Mouse (Mus musculus) induced T-regulatory cell, adult 2 months (primary cell): ENCODE results near the gene Tmem39a.

ENCODE experiments used
- DNase-seq: peaks from one replicate; pipeline ENCODE4 v3.0.0-alpha.2; 2012; ENCODE audit warnings: low read depth

Tmem39a gene

GRCm38 (mm10) chr16:38591506-38591905, 33.0 kb downstream of the Tmem39a start:
- no peak for DNase-seq

GRCm38 (mm10) chr16:38592026-38592678, 33.7 kb downstream of the Tmem39a start:
- no peak for DNase-seq

- DNase-seq: no peak
Observed at GRCm38 (mm10) chr16:38592946-38593345, 34.4 kb downstream of the Tmem39a start.

GRCm38 (mm10) chr16:38594435-38594834, 35.9 kb downstream of the Tmem39a start:
- no peak for DNase-seq

GRCm38 (mm10) chr16:38596099-38596498, 37.6 kb downstream of the Tmem39a start:
- no peak for DNase-seq

GRCm38 (mm10) chr16:38596651-38597050, 38.2 kb downstream of the Tmem39a start:
- no peak for DNase-seq

GRCm38 (mm10) chr16:38598986-38599680, 40.6 kb downstream of the Tmem39a start:
- no peak for DNase-seq

GRCm38 (mm10) chr16:38602989-38603804, 44.7 kb downstream of the Tmem39a start:
- DNase-seq: no peak

- DNase-seq: no peak
Observed at GRCm38 (mm10) chr16:38606509-38606908, 48.0 kb downstream of the Tmem39a start.

- no peak for DNase-seq
Observed at GRCm38 (mm10) chr16:38608687-38609086, 50.2 kb downstream of the Tmem39a start.

GRCm38 (mm10) chr16:38609092-38609491, 50.6 kb downstream of the Tmem39a start:
- no peak for DNase-seq

GRCm38 (mm10) chr16:38612646-38613045, 54.1 kb downstream of the Tmem39a start:
- DNase-seq: no peak

- no peak for DNase-seq
Observed at GRCm38 (mm10) chr16:38613646-38614045, 55.1 kb downstream of the Tmem39a start.

- no peak for DNase-seq
Observed at GRCm38 (mm10) chr16:38617977-38618376, 59.5 kb downstream of the Tmem39a start.

GRCm38 (mm10) chr16:38619054-38619453, 60.6 kb downstream of the Tmem39a start:
- DNase-seq: peak; percentile 88

- DNase-seq: no peak
Observed at GRCm38 (mm10) chr16:38620696-38621450, 62.4 kb downstream of the Tmem39a start.

- DNase-seq: peak; percentile 76
Observed at GRCm38 (mm10) chr16:38622283-38622682, 63.8 kb downstream of the Tmem39a start.

GRCm38 (mm10) chr16:38624303-38624702, 65.8 kb downstream of the Tmem39a start:
- no peak for DNase-seq

- no peak for DNase-seq
Observed at GRCm38 (mm10) chr16:38625411-38625810, 66.9 kb downstream of the Tmem39a start.

- no peak for DNase-seq
Observed at GRCm38 (mm10) chr16:38625811-38626369, 67.4 kb downstream of the Tmem39a start.

- DNase-seq: peak; percentile 88
Observed at GRCm38 (mm10) chr16:38632147-38632546, 73.6 kb downstream of the Tmem39a start.
